Mouse (Mus musculus) liver, postnatal 0 days (tissue): ENCODE measurements around the gene Gm21972. TPM values are rescaled to one million over a fixed set of nuclear protein-coding genes. Genes with fewer than 3 reads are reported as not detected.

Experiments used
- ATAC-seq: fragments of 200-750 bp; cut with Nextera tagmentation; 2 replicates; pipeline ENCODE4 v1.8.0; 2017; ENCODE audit warnings: mild to moderate bottlenecking, moderate library complexity
- DNase-seq: peaks from one replicate; pipeline ENCODE4 v3.0.0-alpha.2; 2016
- H3K27ac ChIP-seq: fragments of 300-500 bp; sonication (generic); 2 replicates; pipeline ENCODE4 v1.5.1; 2014; ENCODE audit warnings: antibody characterized with exemption, moderate library complexity, mild to moderate bottlenecking, low read depth
- H3K27me3 ChIP-seq: fragments of 300-500 bp; sonication (generic); 2 replicates; pipeline ENCODE4 v1.6.1; 2014; ENCODE audit warnings: low read length, control low read depth, mixed read lengths; ENCODE audit not compliant: insufficient read depth
- H3K36me3 ChIP-seq: fragments of 300-500 bp; sonication (generic); replicated peaks from 2 replicates; pipeline ENCODE4 v1.6.1; 2014; ENCODE audit warnings: mild to moderate bottlenecking, control low read depth, low read length, moderate library complexity, mixed read lengths; ENCODE audit not compliant: insufficient read depth
- H3K4me1 ChIP-seq: fragments of 300-500 bp; sonication (generic); 2 replicates; pipeline ENCODE4 v1.6.1; 2014; ENCODE audit warnings: antibody characterized with exemption, mild to moderate bottlenecking, control low read depth; ENCODE audit not compliant: insufficient read depth
- H3K4me2 ChIP-seq: fragments of 300-500 bp; sonication (generic); 2 replicates; pipeline ENCODE4 v1.6.1; 2014; ENCODE audit warnings: low read depth, mild to moderate bottlenecking, low read length, moderate library complexity, mixed read lengths
- H3K4me3 ChIP-seq: fragments of 300-500 bp; sonication (generic); 2 replicates; pipeline ENCODE4 v1.5.1; 2014; ENCODE audit warnings: low read depth, low read length
- H3K9ac ChIP-seq: fragments of 300-500 bp; sonication (generic); replicated peaks from 2 replicates; pipeline ENCODE4 v1.6.1; 2014; ENCODE audit warnings: mild to moderate bottlenecking, moderate library complexity
- H3K9me3 ChIP-seq: fragments of 300-500 bp; sonication (generic); 2 replicates; pipeline ENCODE4 v1.6.1; 2016; ENCODE audit warnings: mild to moderate bottlenecking, control low read depth, low read length, mixed read lengths
- CTCF ChIP-seq: sonication (generic); IDR thresholded peaks from 2 replicates; pipeline ENCODE4 v1.5.1; 2016; ENCODE audit warnings: antibody characterized with exemption, low read depth
- EP300 ChIP-seq: IDR thresholded peaks from 2 replicates; pipeline ENCODE4 v1.6.1; 2016; ENCODE audit warnings: antibody characterized with exemption, low read depth, mild to moderate bottlenecking
- WGBS: fragments of 180-500 bp; shearing (Covaris S2); extraction: QIAGEN DNeasy Blood & Tissue Kit; methylation state at CpG from one replicate; pipeline ENCODE4 v1.1.7; 2014; ENCODE audit not compliant: insufficient replicate concordance; 5-methylcytosine and 5-hydroxymethylcytosine counted together
- polyA plus RNA-seq: library from polyadenylated mRNA; unstranded; fragments of >200 nt; fragmentation: Nextera tagmentation; extraction: Ambion mirVana; gene quantifications from 2 replicates; pipeline ENCODE4 v1.2.1, GENCODE M21; 2015

Gm21972 gene
- polyA plus RNA-seq, 1 experiment from 2014 or later, result not detected

DNA sequence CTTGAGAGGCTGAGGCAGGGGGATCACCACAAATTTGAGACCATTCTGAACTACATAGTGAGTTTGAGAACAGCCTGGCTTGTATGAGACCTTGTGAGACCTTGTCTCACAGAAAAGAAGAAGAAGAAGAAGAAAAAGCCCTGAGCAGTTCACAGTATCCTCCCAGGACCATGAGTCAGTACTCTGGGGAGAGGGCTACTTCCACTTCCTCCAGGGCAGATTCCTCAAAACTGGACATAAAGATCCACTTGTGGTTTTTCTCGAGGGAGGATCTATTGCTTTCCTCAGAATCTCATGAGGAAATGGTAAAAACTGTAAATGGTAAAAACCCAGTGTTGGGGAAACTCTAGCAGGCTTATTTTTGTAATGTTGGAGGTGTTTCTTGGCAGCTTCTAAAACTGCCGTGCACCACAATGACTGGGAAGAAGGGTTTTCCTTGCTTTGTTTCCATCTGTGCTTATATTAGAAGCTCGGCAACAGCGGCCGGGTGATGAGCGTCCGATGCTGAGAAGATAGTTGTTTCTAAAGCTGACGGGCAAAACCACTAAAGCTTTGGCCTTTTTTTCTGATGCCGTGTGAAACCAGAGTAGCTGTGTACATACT, 69.3 kb downstream of the Gm21972 start:
- Histone ChIP-seq H3K27me3 (no peaks in the 10 kb centered on the region), H3K4me2 (no peak overlapping the region), H3K4me1 (no peaks in the 10 kb centered on the region), H3K27ac (no peak overlapping the region), H3K4me3 (no peak overlapping the region), H3K9ac (no peak overlapping the region), H3K36me3 (peaks cover 22% of the 10 kb centered on the region), H3K9me3 (no peaks in the 10 kb centered on the region)
- TF ChIP-seq CTCF, result no peak
- WGBS, result 80% methylated on average over 9 of the region's 9 CpGs
- DNase-seq, result no peak
- ATAC-seq, result no peak

DNA sequence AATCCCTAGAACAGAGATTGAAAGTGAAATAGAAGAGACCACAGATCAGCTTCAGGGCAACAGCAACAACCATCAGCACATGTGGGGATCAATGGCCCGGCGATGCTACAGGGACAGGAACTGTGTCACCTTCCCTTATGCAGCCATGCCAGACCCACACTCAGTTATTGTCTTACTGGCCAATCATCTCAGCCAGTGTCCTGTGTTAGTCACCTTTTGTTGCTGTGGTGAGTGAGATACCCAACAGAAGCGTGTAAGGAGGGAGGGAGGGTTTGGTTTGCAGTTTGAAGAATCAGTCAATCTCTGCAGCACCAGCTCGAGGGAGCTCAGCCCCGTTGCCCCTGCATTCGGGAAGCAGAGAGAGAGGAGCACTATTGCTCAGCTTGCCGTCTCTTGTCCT, 77.2 kb downstream of the Gm21972 start:
- DNase-seq (no peak), ATAC-seq (no peak)
- Histone ChIP-seq H3K27ac (no peak overlapping the region), H3K27me3 (no peaks in the 10 kb centered on the region), H3K4me2 (no peak overlapping the region), H3K4me3 (no peak overlapping the region), H3K36me3 (peaks cover 17% of the 10 kb centered on the region), H3K9ac (no peak overlapping the region), H3K9me3 (no peaks in the 10 kb centered on the region), H3K4me1 (peaks cover 10% of the 10 kb centered on the region; the same call in 1 of the 2 replicates)
- TF ChIP-seq EP300 (no peak), CTCF (no peak)
- WGBS, result 83% methylated on average over 7 of the region's 7 CpGs

GRCm38 (mm10) chr1:86211498-86211897, 78.1 kb downstream of the Gm21972 start:
- DNase-seq (no peak), ATAC-seq (peak; percentile 84)
- no peak overlapping the region for H3K9ac ChIP-seq
- no peak overlapping the region for H3K4me3 ChIP-seq
- no peak overlapping the region for H3K4me2 ChIP-seq
- peaks cover 17% of the 10 kb centered on the region for H3K36me3 ChIP-seq
- H3K4me1 ChIP-seq, result peaks cover 13% of the 10 kb centered on the region; the same call in 1 of the 2 replicates
- 70% methylated on average over 1 of the region's 1 CpGs for WGBS
- TF ChIP-seq EP300 (peak; percentile 87), CTCF (no peak)
- no peak overlapping the region for H3K27ac ChIP-seq
- H3K27me3 ChIP-seq, result no peaks in the 10 kb centered on the region
- no peaks in the 10 kb centered on the region for H3K9me3 ChIP-seq

Other genes starting within 250 kb of the Gm21972 start
- 52.1 and 56.7 TPM in 2 replicates for gene Itm2c, start 239.4 kb upstream of the Gm21972 start, polyA plus RNA-seq
- gene 4933407L21Rik, start 205.2 kb upstream of the Gm21972 start, polyA plus RNA-seq, result 0.11 TPM in 1 of 2 replicates, not detected in the other
- gene Gpr55, start 172.6 kb upstream of the Gm21972 start, polyA plus RNA-seq, result 0.12 and 0.20 TPM in 2 replicates
- 0.09 TPM in 2 replicates for gene Spata3, start 116.8 kb upstream of the Gm21972 start, polyA plus RNA-seq
- gene 2810459M11Rik, start 87.8 kb upstream of the Gm21972 start, polyA plus RNA-seq, result 30.8 and 38.3 TPM in 2 replicates
- 60.0 and 68.1 TPM in 2 replicates for gene Psmd1, start 69.2 kb upstream of the Gm21972 start, polyA plus RNA-seq
- gene Htr2b, start 21.7 kb upstream of the Gm21972 start, polyA plus RNA-seq, result not detected in 2 replicates
- gene Armc9, start 21.1 kb downstream of the Gm21972 start, polyA plus RNA-seq, result 4.7 and 5.0 TPM in 2 replicates
- 0.46 and 1.0 TPM in 2 replicates for gene B3gnt7, start 169.2 kb downstream of the Gm21972 start, polyA plus RNA-seq
- gene Ncl, start 225.8 kb downstream of the Gm21972 start, polyA plus RNA-seq, result 169 and 175 TPM in 2 replicates